Mouse (Mus musculus): ENCODE measurements around the gene Cir1. TPM values are rescaled to one million over a fixed set of nuclear protein-coding genes. Genes with fewer than 3 reads are reported as not detected.

Cir1 gene
- polyA plus RNA-seq (2012; ENCODE audit: low replicate concordance): 4.7 and 5.0 TPM in 2 replicates

GRCm38 (mm10) chr2:73312152-73313116 lies at the start of gene Cir1, which contains the start of gene Scrn3:
Cir1 (minus strand) TSS chr2:73312701.
Scrn3 (plus strand) TSS chr2:73312601.

DNA sequence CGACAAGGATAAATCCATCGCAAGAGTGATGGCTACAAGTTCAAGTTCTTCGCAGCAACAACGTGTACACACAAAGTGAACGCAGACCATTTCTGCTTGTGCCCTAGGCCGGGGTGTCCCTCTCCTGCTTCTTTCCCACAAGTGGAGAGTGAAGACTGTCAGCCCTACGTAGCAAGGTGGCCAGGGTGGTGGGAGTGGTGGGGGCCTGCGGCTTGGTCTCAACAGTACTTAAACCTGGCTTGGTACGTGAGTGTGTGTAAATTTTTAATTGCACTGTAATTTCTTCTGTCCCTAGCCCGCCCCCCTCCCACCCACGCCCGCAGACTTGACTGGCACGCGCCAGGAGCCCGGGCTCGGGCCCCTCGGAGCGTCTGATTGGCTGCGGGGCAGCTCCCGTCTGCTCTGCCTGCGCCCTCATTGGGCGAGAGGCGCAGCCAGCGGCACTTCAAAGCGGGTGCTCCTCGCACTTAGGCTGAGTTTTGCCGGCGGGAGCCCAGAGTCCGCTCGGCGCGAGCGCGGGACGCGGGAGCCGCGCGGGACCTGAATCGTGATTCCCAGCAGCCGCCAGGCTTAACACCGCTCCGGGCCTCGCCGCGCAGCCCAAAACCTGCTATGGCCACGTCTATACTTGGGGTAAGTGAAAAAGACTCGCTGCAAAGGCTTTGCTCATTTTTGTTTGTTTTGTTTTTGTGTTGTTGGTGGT lies 40.9 kb downstream of the Cir1 start, which contains the start of gene Sp9:
Sp9 (plus strand) TSS at position 467 of the 703 bp plus-strand sequence.

Other genes with a start within 250 kb of the Cir1 start
- 28.8 and 65.9 TPM in 2 replicates for gene Ola1, start 93.8 kb downstream of the Cir1 start, polyA plus RNA-seq (2012; ENCODE audit: low replicate concordance)
- gene Sp9, start 40.8 kb downstream of the Cir1 start, polyA plus RNA-seq (2012; ENCODE audit: low replicate concordance): 0.20 and 0.29 TPM in 2 replicates
- gene Scrn3, start 100 bp downstream of the Cir1 start, polyA plus RNA-seq (2012; ENCODE audit: low replicate concordance): 0.63 and 3.1 TPM in 2 replicates
- gene Gpr155, start 73.9 kb upstream of the Cir1 start, polyA plus RNA-seq (2012; ENCODE audit: low replicate concordance): 1.3 and 4.1 TPM in 2 replicates
- gene Wipf1, start 217.0 kb upstream of the Cir1 start, polyA plus RNA-seq (2012; ENCODE audit: low replicate concordance): 223 and 501 TPM in 2 replicates